Mouse (Mus musculus) lung, postnatal 0 days (tissue): ENCODE measurements around the gene Wdr92. TPM values are rescaled to one million over a fixed set of nuclear protein-coding genes. Genes with fewer than 3 reads are reported as not detected.

Source experiments
- ATAC-seq: fragments of 200-750 bp; cut with Nextera tagmentation; 2 replicates; pipeline ENCODE4 v1.8.0; 2017; ENCODE audit warnings: moderate library complexity
- DNase-seq: peaks from one replicate; pipeline ENCODE4 v3.0.0-alpha.2; 2016; ENCODE audit warnings: low spot score
- H3K27ac ChIP-seq: fragments of 300-500 bp; sonication (generic); 2 replicates; pipeline ENCODE4 v1.5.1; 2014; ENCODE audit warnings: antibody characterized with exemption, mild to moderate bottlenecking, low read length, mixed read lengths
- H3K27me3 ChIP-seq: fragments of 300-500 bp; sonication (generic); replicated peaks from 2 replicates; pipeline ENCODE4 v1.6.1; 2014; ENCODE audit warnings: low read length, mixed read lengths; ENCODE audit not compliant: insufficient read depth
- H3K36me3 ChIP-seq: fragments of 300-500 bp; sonication (generic); 2 replicates; pipeline ENCODE4 v1.6.1; 2014; ENCODE audit warnings: low read length, mixed read lengths; ENCODE audit not compliant: insufficient read depth
- H3K4me1 ChIP-seq: fragments of 300-500 bp; sonication (generic); 2 replicates; pipeline ENCODE4 v1.6.1; 2014; ENCODE audit warnings: antibody characterized with exemption, low read depth, low read length, mixed read lengths; ENCODE audit not compliant: insufficient read depth
- H3K4me2 ChIP-seq: fragments of 300-500 bp; sonication (generic); replicated peaks from 2 replicates; pipeline ENCODE4 v1.6.1; 2014; ENCODE audit warnings: low read depth, mild to moderate bottlenecking, low read length, moderate library complexity, mixed read lengths
- H3K4me3 ChIP-seq: fragments of 300-500 bp; sonication (generic); 2 replicates; pipeline ENCODE4 v1.5.1; 2014; ENCODE audit warnings: low read depth, low read length
- H3K9ac ChIP-seq: fragments of 300-500 bp; sonication (generic); replicated peaks from 2 replicates; pipeline ENCODE4 v1.6.1; 2014; ENCODE audit warnings: low read depth, mild to moderate bottlenecking
- H3K9me3 ChIP-seq: fragments of 300-500 bp; sonication (generic); 2 replicates; pipeline ENCODE4 v1.6.1; 2016; ENCODE audit warnings: low read length, mixed read lengths
- CTCF ChIP-seq: IDR thresholded peaks from 2 replicates; pipeline ENCODE4 v1.5.1; 2016; ENCODE audit warnings: antibody characterized with exemption, mild to moderate bottlenecking
- EP300 ChIP-seq: IDR thresholded peaks from 2 replicates; pipeline ENCODE4 v1.6.1; 2016; ENCODE audit warnings: antibody characterized with exemption, mild to moderate bottlenecking, control low read depth
- WGBS: fragments of 180-500 bp; shearing (Covaris S2); extraction: QIAGEN DNeasy Blood & Tissue Kit; methylation state at CpG from one replicate; pipeline ENCODE4 v1.1.7; 2014; 5-methylcytosine and 5-hydroxymethylcytosine counted together
- polyA plus RNA-seq: library from polyadenylated mRNA; unstranded; fragments of >200 nt; fragmentation: Nextera tagmentation; extraction: Ambion mirVana; gene quantifications from 2 replicates; pipeline ENCODE4 v1.2.1, GENCODE M21; 2015

Wdr92 gene
- polyA plus RNA-seq, 1 experiment from 2014 or later, result 16.1 TPM

DNA sequence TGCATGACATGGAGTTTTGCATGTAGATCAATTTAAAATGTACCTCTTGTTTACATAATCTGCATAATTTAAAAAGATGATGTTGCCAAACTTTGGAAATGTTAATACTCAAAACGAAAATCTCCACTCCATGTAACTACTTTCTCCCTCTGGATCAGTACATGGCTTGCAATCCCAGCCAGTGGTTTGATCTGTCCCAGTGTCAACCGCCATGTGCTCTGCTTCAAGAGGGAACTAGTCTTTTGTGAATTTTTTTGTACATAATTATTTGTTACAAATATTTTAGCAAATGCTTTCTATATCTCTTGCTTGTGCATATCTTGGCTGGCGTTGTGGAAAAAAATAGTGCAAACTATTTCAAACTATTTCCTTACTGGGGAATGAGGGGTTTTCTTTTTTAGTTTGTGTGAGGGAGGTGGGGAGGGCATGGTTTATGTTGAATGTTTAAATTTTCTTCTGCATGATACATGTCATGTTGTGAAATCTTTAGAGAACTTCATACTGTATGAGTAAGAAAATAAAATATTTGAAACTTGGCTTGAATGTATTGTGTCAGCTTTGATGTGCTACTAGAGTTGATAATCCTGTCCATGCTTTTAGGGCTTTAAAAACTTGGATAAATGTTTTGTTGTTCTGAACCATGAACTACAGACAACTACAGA, 18.1 kb downstream of the Wdr92 start:
- peak; percentile 81 for ATAC-seq
- peaks cover 34% of the 10 kb centered on the region for H3K36me3 ChIP-seq
- no peak overlapping the region for H3K4me3 ChIP-seq
- H3K4me2 ChIP-seq, result no peak overlapping the region
- H3K27ac ChIP-seq, result no peak overlapping the region
- H3K27me3 ChIP-seq, result no peaks in the 10 kb centered on the region
- DNase-seq, result peak; percentile 80
- H3K9me3 ChIP-seq, result no peaks in the 10 kb centered on the region
- H3K4me1 ChIP-seq, result no peaks in the 10 kb centered on the region
- no peak overlapping the region for H3K9ac ChIP-seq
- TF ChIP-seq EP300 (no peak), CTCF (no peak)
- 66% methylated on average over 3 of the region's 3 CpGs for WGBS

DNA sequence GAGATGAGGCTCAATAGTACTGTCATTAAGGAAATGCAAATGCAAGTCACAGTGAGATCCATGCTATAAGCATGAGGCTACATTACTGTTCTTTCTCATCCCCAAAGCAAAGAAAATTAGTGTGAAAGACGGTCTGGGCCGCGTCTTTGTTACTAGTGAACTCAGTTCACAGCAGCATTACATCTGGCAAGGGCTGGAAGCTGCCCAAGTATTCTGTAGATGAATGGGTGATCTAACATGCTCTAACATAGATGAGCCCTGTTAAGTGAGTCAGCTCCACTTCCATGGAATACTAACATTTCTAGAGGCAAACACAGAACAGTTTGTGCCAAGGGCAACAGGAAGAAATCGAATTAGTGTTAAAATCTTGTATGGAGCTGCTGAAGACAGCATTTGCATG, 19.0 kb downstream of the Wdr92 start:
- Histone ChIP-seq H3K9ac (no peak overlapping the region), H3K4me1 (no peaks in the 10 kb centered on the region), H3K27ac (no peak overlapping the region), H3K36me3 (peaks cover 25% of the 10 kb centered on the region), H3K27me3 (no peaks in the 10 kb centered on the region), H3K9me3 (no peaks in the 10 kb centered on the region), H3K4me2 (no peak overlapping the region), H3K4me3 (no peak overlapping the region)
- TF ChIP-seq EP300 (no peak), CTCF (no peak)
- 90% methylated on average over 4 of the region's 4 CpGs for WGBS
- DNase-seq (no peak), ATAC-seq (no peak)

DNA sequence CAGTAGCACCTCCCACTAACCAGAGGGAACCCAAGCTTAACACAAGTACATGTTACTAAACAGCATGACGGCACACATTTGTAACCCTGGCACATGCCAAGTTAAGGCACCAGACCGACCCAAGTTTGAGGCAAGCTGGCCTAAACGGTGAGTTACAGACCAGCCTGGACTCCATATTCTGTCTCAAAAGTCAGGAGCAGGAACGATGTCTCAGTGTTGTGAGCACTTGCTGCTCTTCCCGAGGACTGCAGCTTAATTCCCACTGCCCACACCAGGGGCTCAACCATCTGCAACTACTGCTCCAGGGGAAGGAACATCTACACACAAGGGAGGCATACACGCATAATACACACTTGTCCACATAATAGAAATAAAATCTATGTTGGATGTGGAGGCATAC, 20.6 kb downstream of the Wdr92 start:
- no peak overlapping the region for H3K9ac ChIP-seq
- H3K9me3 ChIP-seq, result no peaks in the 10 kb centered on the region
- H3K4me1 ChIP-seq, result no peaks in the 10 kb centered on the region
- H3K4me3 ChIP-seq, result no peak overlapping the region
- DNase-seq (no peak), ATAC-seq (no peak)
- H3K4me2 ChIP-seq, result no peak overlapping the region
- peaks cover 11% of the 10 kb centered on the region; the same call in 1 of the 2 replicates for H3K36me3 ChIP-seq
- H3K27ac ChIP-seq, result no peak overlapping the region
- no peaks in the 10 kb centered on the region for H3K27me3 ChIP-seq
- TF ChIP-seq CTCF (no peak), EP300 (no peak)
- 85% methylated on average over 6 of the region's 6 CpGs for WGBS

DNA sequence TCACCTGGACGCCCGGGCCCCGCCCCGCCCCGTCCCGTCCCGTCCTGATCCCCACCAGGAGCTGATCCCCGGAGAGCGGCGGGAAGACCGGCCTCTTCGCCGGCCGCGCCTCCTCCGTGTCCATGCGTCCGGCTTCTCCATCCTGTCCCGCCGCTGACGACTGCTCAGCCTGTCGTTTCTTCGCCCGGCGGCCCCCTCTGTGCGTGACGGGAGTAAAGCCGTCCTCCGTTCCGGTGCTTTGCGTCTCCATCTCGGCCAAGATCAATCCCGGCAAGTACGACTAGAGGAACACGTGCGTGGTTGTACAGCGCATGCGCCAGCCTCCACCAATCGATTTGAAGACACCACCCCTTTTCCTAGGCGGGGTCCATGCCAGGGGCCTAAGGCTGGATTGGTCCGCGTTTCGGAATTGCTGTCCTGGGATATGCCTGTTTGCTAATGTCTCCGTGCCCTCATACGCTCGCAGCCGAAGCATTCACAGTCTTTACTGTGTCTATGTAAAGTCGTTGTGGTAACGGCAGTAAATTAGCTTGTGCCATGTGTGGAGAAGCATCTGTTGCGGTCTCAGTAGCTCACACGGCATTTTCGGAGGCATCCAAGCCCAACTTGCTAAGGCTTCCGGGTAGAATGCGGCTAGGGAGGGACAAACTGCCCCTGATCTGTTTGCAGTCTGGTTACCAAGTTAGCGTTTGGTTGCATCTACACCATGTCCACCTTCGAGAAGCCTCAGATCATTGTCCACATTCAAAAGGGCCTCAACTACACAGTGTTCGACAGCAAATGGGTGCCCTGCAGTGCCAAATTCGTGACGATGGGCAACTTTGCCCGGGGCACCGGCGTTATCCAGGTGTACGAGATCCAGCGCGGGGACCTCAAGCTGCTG, 29.6 kb downstream of the Wdr92 start, which contains the start of gene Pno1:
TSS of gene Pno1 (minus strand) at position 311 of the 883 bp plus-strand sequence.
- Histone ChIP-seq H3K36me3 (no peaks in the 10 kb centered on the region), H3K4me2 (peak within 1 kb of the TSS; percentile 64), H3K9me3 (no peaks in the 10 kb centered on the region), H3K9ac (peak within 1 kb of the TSS; percentile 76), H3K4me1 (peaks cover 11% of the 10 kb centered on the region), H3K27ac (peak within 1 kb of the TSS; percentile 57), H3K27me3 (no peaks in the 10 kb centered on the region), H3K4me3 (peak within 1 kb of the TSS; percentile 75)
- peak; percentile 99 for DNase-seq
- TF ChIP-seq EP300, result peak; percentile 89
- TF ChIP-seq CTCF, result no peak
- ATAC-seq, result peak; percentile 99
- under 1% methylated on average over 64 of the region's 65 CpGs for WGBS

DNA sequence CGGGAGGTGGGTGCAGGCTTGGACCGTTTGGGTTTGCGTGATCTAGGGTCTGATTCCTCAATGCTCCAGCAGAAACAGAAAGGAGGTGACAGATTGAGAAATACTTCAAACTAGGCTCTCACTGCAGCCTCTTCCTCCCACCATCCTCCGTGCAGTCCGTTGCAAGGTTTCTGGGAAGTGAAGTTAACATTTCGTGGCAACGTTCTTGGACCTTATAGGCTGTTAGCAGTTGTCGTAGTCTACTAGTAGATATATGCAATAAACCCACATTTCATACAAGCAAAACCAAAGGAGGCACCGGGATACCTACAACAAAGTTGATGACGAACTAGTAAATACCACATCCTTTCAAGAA, 30.2 kb downstream of the Wdr92 start:
- peak overlapping the region; percentile 64 for H3K4me2 ChIP-seq
- no peaks in the 10 kb centered on the region for H3K27me3 ChIP-seq
- 2% methylated on average over 10 of the region's 10 CpGs for WGBS
- no peaks in the 10 kb centered on the region for H3K36me3 ChIP-seq
- no peaks in the 10 kb centered on the region for H3K9me3 ChIP-seq
- ATAC-seq (no peak; the same call in 1 of the 2 replicates), DNase-seq (no peak)
- H3K4me1 ChIP-seq, result peaks cover 11% of the 10 kb centered on the region
- peak overlapping the region; percentile 57 for H3K27ac ChIP-seq
- TF ChIP-seq CTCF (no peak), EP300 (no peak)
- peak overlapping the region; percentile 75 for H3K4me3 ChIP-seq
- peak overlapping the region; percentile 76 for H3K9ac ChIP-seq

DNA sequence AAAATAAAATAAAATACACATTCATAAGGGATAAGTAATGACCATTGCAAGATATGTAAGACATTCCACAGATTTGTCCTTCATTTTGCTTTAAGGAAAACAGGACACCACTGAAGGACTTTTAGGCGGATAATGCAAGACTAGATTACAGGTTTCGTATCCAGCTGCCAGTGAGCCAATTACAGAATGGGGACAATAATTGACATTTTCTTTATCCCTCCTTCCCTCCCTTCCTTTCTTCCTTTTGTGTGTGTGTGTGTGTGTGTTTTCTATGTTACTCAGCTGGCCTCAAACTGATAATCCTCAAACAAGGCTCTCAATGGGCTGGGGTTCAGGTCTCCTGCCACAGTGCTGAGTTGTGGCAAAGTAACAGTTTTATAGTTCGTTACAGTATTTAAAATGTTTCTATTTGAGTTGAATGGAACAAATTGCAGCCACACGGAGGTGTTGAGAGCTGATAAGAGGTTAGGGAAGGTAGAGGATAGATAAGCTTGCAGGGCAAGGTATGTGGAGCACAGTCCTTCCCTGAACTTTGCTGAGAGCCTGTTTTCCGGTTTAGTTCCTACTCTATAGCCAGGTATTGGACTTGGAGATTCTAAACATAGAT, 31.1 kb downstream of the Wdr92 start:
- H3K9me3 ChIP-seq, result no peaks in the 10 kb centered on the region
- no peak overlapping the region for H3K9ac ChIP-seq
- WGBS, result 58% methylated on average over 5 of the region's 5 CpGs
- H3K4me2 ChIP-seq, result no peak overlapping the region
- no peaks in the 10 kb centered on the region for H3K36me3 ChIP-seq
- H3K27ac ChIP-seq, result no peak overlapping the region
- no peak for ATAC-seq
- H3K4me3 ChIP-seq, result no peak overlapping the region
- TF ChIP-seq CTCF (no peak), EP300 (no peak)
- peaks cover 11% of the 10 kb centered on the region for H3K4me1 ChIP-seq
- H3K27me3 ChIP-seq, result no peaks in the 10 kb centered on the region
- DNase-seq, result no peak
